Mouse (Mus musculus) Patski (cell line): Measurements from ENCODE around the gene Adamtsl1. TPM values are rescaled to one million over a fixed set of nuclear protein-coding genes. Genes with fewer than 3 reads are reported as not detected.

Source experiments
- ATAC-seq: fragments of 100-300 bp; one replicate; pipeline ENCODE4 v1.8.0; 2021
- CTCF ChIA-PET: fragments of 350-600 bp; sonication (Branson Sonifier 250); formaldehyde crosslinking; loops from one replicate; lab custom pipeline; 2022; ENCODE audit warnings: inconsistent platforms; lab: Charles Lee
- POLR2A ChIA-PET: fragments of 350-600 bp; sonication (Branson Sonifier 250); formaldehyde crosslinking; loops from one replicate; lab custom pipeline; 2022; ENCODE audit warnings: antibody characterized with exemption, inconsistent platforms; lab: Charles Lee
- DNase-seq: peaks from one replicate; pipeline ENCODE4 v3.0.0-alpha.2; 2011; ENCODE audit warnings: low read depth, low spot score
- H3K27me3 ChIP-seq: fragments of 371-371 bp; one replicate; pipeline ENCODE4 v1.5.1; 2021
- CTCF ChIP-seq: fragments of 100-300 bp; IDR thresholded peaks from one replicate; pipeline ENCODE4 v1.5.1; 2021
- in situ Hi-C: fragments of 300-500 bp; cut with MboI; formaldehyde crosslinking; loops from 3 replicates; pipeline ENCODE4 v1.11.1; 2018; ENCODE audit warnings: low pct_unique_long_range_greater_than_20kb, mixed read lengths
- polyA plus RNA-seq: library from polyadenylated mRNA; unstranded; gene quantifications from one replicate; pipeline ENCODE4 v1.2.3, GENCODE M21; 2021

Gene Adamtsl1
- polyA plus RNA-seq, 1 experiment from 2014 or later = not detected

DNA sequence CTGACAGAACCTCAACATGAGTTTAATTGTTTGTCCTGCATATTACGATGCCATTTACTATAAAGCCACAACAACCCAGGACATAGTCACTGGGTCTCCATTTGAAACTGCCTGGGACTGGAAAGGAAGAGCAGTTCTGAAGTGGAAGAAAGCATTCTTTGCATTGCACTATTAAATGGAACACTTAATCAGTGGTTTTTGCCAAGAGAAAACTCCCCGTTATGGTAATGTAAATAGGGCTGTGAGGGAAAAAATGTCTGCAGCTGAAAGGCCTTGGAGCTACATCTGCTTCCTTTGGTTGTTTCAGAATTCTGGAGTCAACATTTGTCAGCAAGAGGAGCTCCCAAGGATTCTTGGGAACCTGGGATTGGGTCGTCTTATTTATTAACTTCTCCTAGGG, 462.2 kb downstream of the Adamtsl1 start:
- in situ Hi-C loops = no loop called here
- ChIA-PET POLR2A (no interaction called here), CTCF (no interaction called here)
- peaks cover 2% of the 10 kb centered on the region for H3K27me3 ChIP-seq
- DNase-seq = no peak
- ATAC-seq = no peak
- no peak for TF ChIP-seq CTCF

DNA sequence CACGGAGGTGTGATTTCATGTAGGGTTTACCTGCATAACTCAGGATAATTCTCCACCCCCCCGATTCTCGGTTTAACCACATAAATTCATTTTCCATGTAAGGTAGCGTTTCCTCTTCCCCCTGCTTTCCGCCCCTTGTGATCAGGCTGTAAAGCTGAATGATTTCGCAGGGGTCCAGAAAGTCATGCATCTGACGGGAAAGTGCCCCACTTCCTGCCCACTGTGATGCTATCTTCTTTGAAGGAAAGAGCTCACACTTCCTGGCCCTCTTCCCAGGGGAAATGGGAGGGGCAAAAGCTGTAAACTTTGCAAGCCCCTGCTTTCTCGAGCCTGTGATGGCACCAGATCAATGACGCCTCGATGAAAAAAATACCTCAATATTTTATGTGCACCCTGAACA, 465.2 kb downstream of the Adamtsl1 start:
- DNase-seq = no peak
- no peak for TF ChIP-seq CTCF
- in situ Hi-C loops = no loop called here
- CTCF ChIA-PET = no interaction called here
- no peaks in the 10 kb centered on the region for H3K27me3 ChIP-seq
- no peak for ATAC-seq
- POLR2A ChIA-PET = no interaction called here

DNA sequence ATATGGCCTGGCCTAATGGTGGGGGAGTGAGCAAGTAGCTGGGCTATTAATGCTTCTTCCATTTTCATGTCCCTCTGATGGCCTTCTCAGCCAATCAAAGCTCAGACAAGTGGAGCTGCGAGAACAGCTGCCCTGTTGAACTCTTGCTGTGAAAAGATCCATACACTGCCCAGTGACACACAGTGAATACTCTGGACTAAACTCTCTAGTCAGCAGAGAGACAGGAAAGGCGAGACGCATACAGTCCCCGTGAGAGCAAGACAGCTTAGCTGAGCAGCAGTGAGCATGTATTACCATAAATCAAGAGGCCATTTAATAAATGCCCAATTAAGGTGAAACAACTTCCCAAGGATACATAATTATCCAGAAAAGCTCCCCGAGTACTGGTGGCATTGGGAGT, 492.6 kb downstream of the Adamtsl1 start:
- ATAC-seq (no peak), DNase-seq (no peak)
- peaks cover 3% of the 10 kb centered on the region for H3K27me3 ChIP-seq
- in situ Hi-C loops = no loop called here
- ChIA-PET CTCF (no interaction called here), POLR2A (no interaction called here)
- no peak for TF ChIP-seq CTCF

DNA sequence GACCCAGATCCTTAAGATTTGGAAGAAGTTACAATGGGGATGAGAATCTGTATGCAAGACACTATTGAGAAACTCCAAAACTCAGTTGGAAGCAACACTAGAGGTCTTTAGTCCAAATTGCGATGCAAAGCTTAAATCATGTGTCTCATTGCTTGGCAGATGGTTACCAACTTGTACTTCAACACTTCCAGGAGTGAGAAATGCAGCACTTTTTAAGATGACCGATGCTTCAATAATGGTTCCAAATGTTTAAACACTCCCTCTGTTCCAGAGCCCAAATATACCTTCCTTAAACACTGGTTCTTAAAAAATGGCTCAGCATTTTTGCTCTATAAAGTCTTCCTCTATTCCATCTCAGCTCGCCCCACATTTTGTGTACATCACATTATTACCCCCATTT, 499.7 kb downstream of the Adamtsl1 start:
- ChIA-PET CTCF (no interaction called here), POLR2A (no interaction called here)
- peaks cover 5% of the 10 kb centered on the region for H3K27me3 ChIP-seq
- no peak for ATAC-seq
- DNase-seq = no peak
- in situ Hi-C loops = no loop called here
- no peak for TF ChIP-seq CTCF

DNA sequence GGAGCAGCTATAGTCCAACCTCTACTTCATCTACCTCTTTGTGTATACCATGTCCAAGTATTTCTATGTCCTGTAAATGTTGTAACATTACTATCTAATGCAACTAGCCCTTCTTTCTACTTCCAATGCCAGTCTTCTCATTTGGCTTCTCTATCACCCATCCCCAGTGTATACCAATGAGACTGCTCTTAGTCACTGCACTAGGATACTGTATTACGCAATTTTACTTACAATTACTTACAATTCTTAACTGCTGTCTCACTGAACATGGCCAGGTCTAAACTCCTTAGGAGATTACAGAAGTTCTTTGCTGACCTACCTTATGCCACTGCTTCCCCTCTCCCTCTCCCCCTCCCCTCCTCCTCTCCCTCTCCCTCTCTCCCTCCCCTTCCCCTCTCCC, 505.0 kb downstream of the Adamtsl1 start:
- TF ChIP-seq CTCF = no peak
- ChIA-PET POLR2A (no interaction called here), CTCF (no interaction called here)
- in situ Hi-C loops = no loop called here
- DNase-seq = no peak
- ATAC-seq = no peak
- H3K27me3 ChIP-seq = peaks cover 10% of the 10 kb centered on the region

DNA sequence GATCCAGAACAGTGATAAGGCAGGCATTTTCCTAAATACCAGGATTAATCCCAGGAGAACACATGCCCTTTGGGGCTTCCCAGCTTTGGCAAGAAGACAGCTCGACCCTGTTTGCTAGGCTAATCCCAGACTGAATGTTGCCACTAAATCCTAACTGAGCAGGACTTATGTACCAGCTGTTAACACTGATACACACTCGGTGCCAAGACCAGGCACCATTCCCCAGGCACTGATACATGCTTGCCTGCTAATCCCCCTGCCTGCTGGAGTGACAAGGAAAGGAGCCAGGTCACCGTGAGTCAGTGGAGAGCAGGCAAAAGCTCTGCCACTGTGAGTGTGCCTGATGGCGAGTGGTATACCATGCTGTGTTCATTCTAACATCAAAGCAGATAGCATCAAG, 505.6 kb downstream of the Adamtsl1 start:
- peaks cover 5% of the 10 kb centered on the region for H3K27me3 ChIP-seq
- CTCF ChIA-PET = no interaction called here
- POLR2A ChIA-PET = no interaction called here
- ATAC-seq = no peak
- TF ChIP-seq CTCF = no peak
- DNase-seq = no peak
- in situ Hi-C loops = no loop called here

DNA sequence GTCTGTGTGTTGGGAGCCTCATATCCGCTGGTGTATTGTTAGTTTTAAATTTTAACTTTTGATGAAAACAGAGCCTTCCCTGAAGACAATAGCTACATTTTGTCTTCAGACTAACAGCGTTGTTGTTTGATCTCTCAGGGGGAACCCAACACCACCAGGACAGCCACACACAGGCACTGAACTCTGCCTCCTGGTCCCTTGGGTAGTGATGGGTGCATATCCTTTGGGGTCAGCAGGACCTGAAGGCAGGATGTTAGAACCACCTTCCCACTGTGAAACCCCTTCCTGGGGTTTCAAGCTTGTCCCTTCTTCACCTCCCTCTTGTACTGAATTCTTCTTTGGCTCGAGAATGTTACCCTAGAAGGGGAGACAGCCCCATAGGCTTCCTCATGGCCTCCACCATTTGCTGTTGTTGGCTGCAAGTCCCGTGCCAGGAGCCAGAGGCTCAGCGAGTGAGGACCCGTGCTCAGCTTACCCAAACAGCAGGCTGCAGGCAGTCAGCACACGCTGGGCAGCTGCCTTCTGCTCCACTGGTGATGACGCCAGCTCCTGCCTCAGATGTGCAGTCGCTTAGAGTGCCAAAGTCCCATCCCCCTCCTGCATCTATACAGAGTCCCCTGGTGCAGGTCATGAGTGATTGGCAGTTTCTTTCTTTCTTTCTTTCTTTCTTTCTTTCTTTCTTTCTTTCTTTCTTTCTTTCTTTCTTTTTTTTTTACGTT, 506.6 kb downstream of the Adamtsl1 start:
- DNase-seq (no peak), ATAC-seq (no peak)
- ChIA-PET CTCF (no interaction called here), POLR2A (no interaction called here)
- no peak for TF ChIP-seq CTCF
- in situ Hi-C loops = no loop called here
- H3K27me3 ChIP-seq = peaks cover 5% of the 10 kb centered on the region

DNA sequence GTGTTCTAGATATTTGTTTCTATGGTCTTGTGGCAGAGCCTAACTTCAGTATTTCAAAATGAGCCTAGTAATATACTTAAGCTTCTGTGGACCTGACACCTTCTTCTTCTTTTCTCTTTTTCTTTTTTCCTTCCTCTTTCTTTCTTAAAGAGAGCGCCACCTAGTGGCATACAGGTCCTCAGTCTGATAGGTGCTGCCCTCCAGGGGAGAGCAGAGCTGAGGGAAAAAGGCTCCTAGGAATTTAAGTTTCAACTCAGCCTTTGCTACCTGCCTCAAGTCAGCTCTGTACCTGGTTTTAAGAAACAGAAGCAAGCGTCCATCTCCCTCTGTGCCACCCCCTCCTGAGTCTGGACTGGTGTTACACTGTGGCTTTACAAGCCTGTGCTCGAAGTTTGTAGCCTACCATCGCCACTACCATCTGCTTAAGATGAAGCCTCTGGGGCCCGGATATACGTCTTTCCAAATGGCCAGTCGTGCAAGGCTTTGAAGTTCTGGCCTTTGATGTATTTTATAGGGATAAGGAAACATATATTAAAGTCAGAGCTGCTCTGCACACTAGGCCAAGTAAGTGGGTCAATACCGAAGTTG, 510.7 kb downstream of the Adamtsl1 start:
- peak; percentile 24 for TF ChIP-seq CTCF
- peaks cover 5% of the 10 kb centered on the region for H3K27me3 ChIP-seq
- ATAC-seq (no peak), DNase-seq (no peak)
- POLR2A ChIA-PET = no interaction called here
- in situ Hi-C loops = no loop called here
- CTCF ChIA-PET = no interaction called here

DNA sequence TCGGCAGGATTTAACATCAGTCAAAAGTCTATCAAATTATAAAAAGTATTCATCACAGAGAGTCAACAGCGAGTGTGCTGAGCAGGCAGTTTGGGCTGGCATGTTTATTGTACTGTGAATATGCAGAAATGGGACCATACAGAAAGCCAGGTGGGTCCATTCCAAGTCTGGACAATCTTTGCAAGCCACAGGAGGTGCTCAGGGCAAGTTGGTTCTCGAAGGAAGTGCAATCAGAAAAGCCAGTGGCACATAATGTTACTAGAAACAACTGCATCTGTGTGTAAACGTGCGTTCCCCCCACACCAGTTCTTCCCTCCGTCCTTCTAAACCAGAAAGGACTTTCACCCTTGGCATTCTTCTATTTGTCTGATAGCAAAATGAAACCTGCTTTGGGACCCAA, 515.5 kb downstream of the Adamtsl1 start:
- in situ Hi-C loops = no loop called here
- H3K27me3 ChIP-seq = no peaks in the 10 kb centered on the region
- no peak for TF ChIP-seq CTCF
- ChIA-PET CTCF (no interaction called here), POLR2A (no interaction called here)
- no peak for ATAC-seq
- no peak for DNase-seq

DNA sequence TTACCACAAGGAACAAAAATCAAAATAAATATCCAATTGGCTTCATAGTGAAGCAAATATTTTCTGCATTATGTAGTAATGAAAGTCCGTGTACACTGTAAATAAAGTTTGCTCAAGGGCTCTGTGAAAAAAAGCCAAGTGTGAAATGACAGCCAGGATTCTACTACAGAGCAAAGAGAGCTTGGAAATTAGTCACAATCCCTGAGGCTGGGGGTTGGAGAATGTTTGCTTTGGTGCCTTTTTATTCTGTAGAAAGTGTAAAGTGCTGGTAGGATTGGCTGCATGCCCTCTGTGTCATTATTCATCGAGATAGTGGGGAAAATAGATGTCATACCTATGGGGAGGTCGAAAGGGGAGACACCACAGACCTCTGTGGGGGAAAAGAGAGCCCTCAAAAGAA, 516.2 kb downstream of the Adamtsl1 start:
- no peaks in the 10 kb centered on the region for H3K27me3 ChIP-seq
- ChIA-PET POLR2A (no interaction called here), CTCF (no interaction called here)
- in situ Hi-C loops = no loop called here
- TF ChIP-seq CTCF = no peak
- DNase-seq = no peak
- ATAC-seq = no peak

DNA sequence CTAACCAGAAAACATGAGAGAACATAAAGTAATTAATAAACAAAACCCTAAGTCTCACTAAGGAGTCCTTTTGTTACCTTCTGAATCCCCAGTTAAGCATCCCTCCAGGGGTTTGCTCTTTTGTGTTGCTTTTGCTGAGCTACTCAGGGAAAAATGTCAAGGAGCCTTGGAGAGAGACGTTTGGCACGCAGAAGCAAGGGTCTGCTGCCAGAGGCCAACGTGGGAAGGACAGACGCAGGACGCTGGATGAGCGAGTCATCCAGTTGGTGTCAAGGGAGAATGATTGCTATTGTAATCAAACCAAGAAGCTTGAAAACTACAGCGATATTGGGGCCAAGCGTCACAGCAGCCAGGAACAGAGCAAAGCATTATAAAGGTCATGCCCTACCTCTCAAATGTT, 517.1 kb downstream of the Adamtsl1 start:
- no peak for DNase-seq
- POLR2A ChIA-PET = no interaction called here

DNA sequence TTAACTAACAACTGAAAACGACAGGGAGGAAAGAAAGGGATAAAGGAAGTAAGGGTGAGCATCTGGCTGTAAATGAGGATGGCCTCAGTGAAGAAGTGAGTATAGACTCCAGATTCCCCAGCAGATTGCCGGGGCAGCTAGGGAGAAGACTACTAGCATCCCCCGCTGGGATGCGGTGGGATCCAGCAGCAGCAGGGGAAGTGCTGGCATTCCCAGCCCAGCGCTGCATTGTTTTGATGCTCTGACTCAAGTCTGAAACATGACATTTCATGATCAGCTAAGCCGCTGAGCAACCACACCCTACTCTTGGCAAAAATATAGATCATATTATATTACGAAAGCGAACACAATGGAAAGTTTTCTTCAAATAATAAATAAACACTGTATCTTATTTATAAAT, 526.9 kb downstream of the Adamtsl1 start:
- POLR2A ChIA-PET = no interaction called here
- CTCF ChIA-PET = no interaction called here
- in situ Hi-C loops = no loop called here
- no peaks in the 10 kb centered on the region for H3K27me3 ChIP-seq
- DNase-seq (no peak), ATAC-seq (no peak)
- TF ChIP-seq CTCF = no peak

More for the DNA sequence above, 517.1 kb downstream of the Adamtsl1 start:
- in situ Hi-C loops = no loop called here
- H3K27me3 ChIP-seq = no peaks in the 10 kb centered on the region
- no peak for ATAC-seq
- CTCF ChIA-PET = no interaction called here
- TF ChIP-seq CTCF = no peak
